Mouse (Mus musculus) liver, embryonic 14.5 days (tissue): ENCODE measurements at regions not wholly inside any gene's neighbourhood (a gene's known extent, or its start where the extent isn't known, plus 50 kb on each side); places are given as distances from the start of the nearest gene placed in this dataset.

Source experiments
- CTCF ChIP-seq: IDR thresholded peaks from 2 replicates; pipeline ENCODE4 v1.5.1; 2016; ENCODE audit warnings: antibody characterized with exemption, low read depth, control low read depth
- EP300 ChIP-seq: IDR thresholded peaks from 2 replicates; pipeline ENCODE4 v1.6.1; 2016; ENCODE audit warnings: antibody characterized with exemption, low read depth

DNA sequence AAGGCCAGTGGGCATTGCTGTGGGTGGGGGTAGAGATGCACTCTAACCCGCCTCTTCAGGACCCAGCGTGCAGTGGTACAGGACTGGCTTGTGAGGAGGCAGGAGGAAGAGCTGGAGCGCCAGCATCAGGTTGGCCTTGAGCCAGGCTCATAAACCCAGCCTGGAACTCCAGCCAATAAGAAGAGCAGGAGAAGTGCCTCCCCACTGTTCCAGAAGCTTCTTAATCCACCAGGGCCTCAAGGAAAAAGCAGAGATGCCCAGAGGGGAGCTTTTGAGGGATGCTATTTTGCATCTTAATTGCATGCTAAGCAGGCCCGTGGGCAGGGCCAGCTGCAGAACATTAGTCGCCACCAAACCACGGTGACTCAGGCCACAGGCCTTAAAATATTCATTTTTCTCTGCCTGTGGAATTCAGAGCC is 161.4 kb upstream of the Zc3h12a start:
- TF ChIP-seq EP300 (no peak), CTCF (no peak)
